Mouse (Mus musculus) kidney, postnatal 0 days (tissue): Measurements from ENCODE around the gene Cnot6l. TPM values are rescaled to one million over a fixed set of nuclear protein-coding genes. Genes with fewer than 3 reads are reported as not detected.

Source experiments
- ATAC-seq: fragments of 200-750 bp; cut with Nextera tagmentation; replicated peaks from 2 replicates; pipeline ENCODE4 v1.8.0; 2017; ENCODE audit warnings: low read depth, moderate number of reproducible peaks, moderate TSS enrichment, moderate library complexity; ENCODE audit not compliant: low FRiP score
- DNase-seq: peaks from one replicate; pipeline ENCODE4 v3.0.0-alpha.2; 2016; ENCODE audit warnings: low spot score
- H3K27ac ChIP-seq: fragments of 300-500 bp; sonication (generic); 2 replicates; pipeline ENCODE4 v1.5.1; 2014; ENCODE audit warnings: mild to moderate bottlenecking
- H3K27me3 ChIP-seq: fragments of 300-500 bp; sonication (generic); 2 replicates; pipeline ENCODE4 v1.6.1; 2014; ENCODE audit warnings: low read length, mixed read lengths; ENCODE audit not compliant: insufficient read depth
- H3K36me3 ChIP-seq: fragments of 300-500 bp; sonication (generic); 2 replicates; pipeline ENCODE4 v1.6.1; 2014; ENCODE audit warnings: low read length, mixed read lengths; ENCODE audit not compliant: insufficient read depth
- H3K4me1 ChIP-seq: fragments of 300-500 bp; sonication (generic); replicated peaks from 2 replicates; pipeline ENCODE4 v1.6.1; 2014; ENCODE audit warnings: antibody characterized with exemption, low read length, mixed read lengths; ENCODE audit not compliant: insufficient read depth
- H3K4me2 ChIP-seq: fragments of 300-500 bp; sonication (generic); 2 replicates; pipeline ENCODE4 v1.6.1; 2014; ENCODE audit warnings: mild to moderate bottlenecking, low read length, moderate library complexity, mixed read lengths
- H3K4me3 ChIP-seq: fragments of 300-500 bp; sonication (generic); replicated peaks from 2 replicates; pipeline ENCODE4 v1.5.1; 2014; ENCODE audit warnings: low read depth, low read length
- H3K9ac ChIP-seq: fragments of 300-500 bp; sonication (generic); 2 replicates; pipeline ENCODE4 v1.6.1; 2014; ENCODE audit warnings: low read depth, low read length
- H3K9me3 ChIP-seq: fragments of 300-500 bp; sonication (generic); replicated peaks from 2 replicates; pipeline ENCODE4 v1.6.1; 2016; ENCODE audit warnings: low read length, inconsistent platforms, mixed read lengths
- CTCF ChIP-seq: IDR thresholded peaks from 2 replicates; pipeline ENCODE4 v1.5.1; 2016; ENCODE audit warnings: antibody characterized with exemption, low read depth, mild to moderate bottlenecking, moderate library complexity
- WGBS: fragments of 180-500 bp; shearing (Covaris S2); extraction: QIAGEN DNeasy Blood & Tissue Kit; methylation state at CpG from one replicate; pipeline ENCODE4 v1.1.7; 2014; 5-methylcytosine and 5-hydroxymethylcytosine counted together
- polyA plus RNA-seq: library from polyadenylated mRNA; unstranded; fragments of >200 nt; fragmentation: Nextera tagmentation; extraction: Ambion mirVana; gene quantifications from 2 replicates; pipeline ENCODE4 v1.2.1, GENCODE M21; 2015

The Cnot6l gene
- polyA plus RNA-seq, 1 experiment from 2014 or later, result 42.4 TPM

DNA sequence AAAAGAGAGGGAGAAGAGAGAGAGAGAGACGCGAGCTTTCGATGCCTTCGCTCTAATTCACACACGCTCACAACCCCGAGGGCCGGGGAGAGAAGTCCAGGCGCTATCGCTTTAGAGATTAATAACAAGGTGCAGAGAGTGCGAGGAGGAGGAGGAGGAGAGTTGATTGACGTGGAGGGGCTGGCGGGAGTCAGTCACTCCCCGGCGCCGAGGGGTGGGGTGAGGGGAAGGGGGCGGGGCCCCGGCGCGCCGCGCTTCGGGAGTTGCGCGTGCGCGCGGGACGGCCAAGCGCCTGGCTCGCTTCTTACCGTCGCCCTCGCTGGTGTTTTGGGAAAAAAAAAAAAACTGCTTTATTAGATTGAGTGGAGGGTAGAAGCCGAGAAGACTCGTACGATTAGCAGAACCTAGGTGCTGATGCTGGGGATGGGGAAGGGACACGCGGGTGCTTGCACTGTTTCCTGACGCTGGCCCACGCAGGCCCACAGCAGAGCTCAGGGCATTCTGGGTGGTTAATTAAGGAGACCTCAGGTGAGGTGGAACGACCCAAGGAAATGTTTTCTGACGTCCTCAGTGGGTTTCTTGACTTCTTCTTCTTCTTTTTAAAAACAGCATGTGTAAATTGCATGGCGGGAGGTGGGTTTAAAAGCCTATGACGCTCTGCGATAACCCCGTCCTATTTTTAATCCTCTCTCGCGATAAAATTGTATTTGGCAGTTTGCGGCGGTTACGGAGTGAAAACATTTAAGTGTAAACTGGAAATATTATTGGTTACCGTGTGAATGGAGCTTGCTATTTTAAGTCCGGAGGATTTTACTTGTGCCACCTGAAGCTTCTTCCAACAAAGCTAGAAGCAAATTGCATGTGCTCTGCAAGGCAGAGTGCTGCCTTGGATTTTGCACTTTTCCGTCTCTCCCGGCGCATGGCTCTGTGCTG, 1.3 kb downstream of the Cnot6l start:
- Histone ChIP-seq H3K36me3 (no peaks in the 10 kb centered on the region), H3K27ac (peak overlapping the region; percentile 99), H3K9me3 (no peaks in the 10 kb centered on the region), H3K4me3 (peak overlapping the region; percentile 100), H3K4me2 (peak overlapping the region; percentile 79), H3K27me3 (no peaks in the 10 kb centered on the region), H3K9ac (peak overlapping the region; percentile 99), H3K4me1 (peaks cover 9% of the 10 kb centered on the region)
- DNase-seq, result peak; percentile 95
- no peak for TF ChIP-seq CTCF
- ATAC-seq, result peak; percentile 86
- WGBS, result under 1% methylated on average over 54 of the region's 56 CpGs

DNA sequence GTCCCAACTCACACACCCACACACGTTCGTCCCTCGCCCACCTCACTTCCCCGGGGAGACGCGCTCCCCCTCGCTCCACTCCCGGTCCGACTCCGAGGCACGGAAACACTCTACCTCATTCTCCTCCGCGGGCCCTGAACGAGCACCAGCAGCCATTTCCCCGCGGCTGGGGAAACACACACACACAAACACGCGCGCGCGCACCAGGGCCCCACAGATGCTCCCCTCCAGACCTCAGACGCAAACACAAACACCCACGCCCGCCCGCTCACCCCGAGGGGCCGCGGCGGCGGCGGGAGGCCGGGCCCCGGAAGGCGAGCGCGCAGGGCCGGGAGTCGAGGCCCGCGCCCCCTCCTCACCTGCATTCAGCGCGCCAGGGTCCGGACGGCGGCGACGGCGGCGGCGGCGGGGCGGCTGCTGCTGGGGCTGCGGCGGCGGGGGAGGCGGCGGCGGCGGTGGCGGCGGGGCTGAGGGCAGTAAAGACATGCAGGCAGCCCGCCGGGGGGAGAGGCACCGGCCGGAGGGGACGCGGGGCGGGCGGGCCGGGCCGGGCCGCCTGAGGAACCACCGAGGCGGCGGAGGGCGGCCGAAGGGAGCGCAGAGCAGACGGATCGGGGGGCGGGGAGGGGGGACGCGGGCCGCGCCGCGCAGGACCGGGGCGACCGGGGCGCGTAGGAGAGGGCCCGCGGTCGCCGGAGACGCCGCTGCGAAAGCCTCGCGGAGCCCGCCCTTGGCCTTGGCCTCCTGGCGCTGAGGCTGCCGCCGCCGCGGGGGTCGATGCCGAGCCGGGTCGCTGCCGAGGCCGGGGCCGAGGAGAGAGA, 2.2 kb downstream of the Cnot6l start:
- peak; percentile 54 for DNase-seq
- H3K27me3 ChIP-seq, result no peaks in the 10 kb centered on the region
- no peaks in the 10 kb centered on the region for H3K9me3 ChIP-seq
- H3K4me2 ChIP-seq, result peak overlapping the region; percentile 79
- no peak for TF ChIP-seq CTCF
- peak overlapping the region; percentile 99 for H3K9ac ChIP-seq
- H3K36me3 ChIP-seq, result no peaks in the 10 kb centered on the region
- H3K4me3 ChIP-seq, result peak overlapping the region; percentile 100
- ATAC-seq, result peak; percentile 47
- H3K4me1 ChIP-seq, result peaks cover 9% of the 10 kb centered on the region
- H3K27ac ChIP-seq, result peak overlapping the region; percentile 99
- WGBS, result under 1% methylated on average over 93 of the region's 114 CpGs

DNA sequence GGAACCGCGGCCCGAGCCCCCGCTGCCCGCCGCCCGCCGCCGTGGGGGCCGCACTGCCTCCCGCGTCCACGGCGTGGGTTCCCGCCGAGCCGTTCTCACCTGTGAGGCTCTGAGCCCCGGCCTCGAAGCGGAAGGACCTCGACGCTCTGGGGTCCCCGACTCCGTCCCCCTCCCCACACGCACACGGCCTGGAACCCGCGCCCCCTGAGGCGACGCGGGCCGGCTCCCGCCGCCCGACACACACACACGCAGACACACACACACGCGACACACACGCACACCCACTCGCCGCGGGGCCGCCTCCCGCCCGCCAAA, 2.8 kb downstream of the Cnot6l start:
- peak overlapping the region; percentile 99 for H3K27ac ChIP-seq
- ATAC-seq (peak; percentile 38), DNase-seq (no peak)
- no peaks in the 10 kb centered on the region for H3K9me3 ChIP-seq
- peak overlapping the region; percentile 79 for H3K4me2 ChIP-seq
- peaks cover 9% of the 10 kb centered on the region for H3K4me1 ChIP-seq
- H3K4me3 ChIP-seq, result peak overlapping the region; percentile 100
- peak overlapping the region; percentile 99 for H3K9ac ChIP-seq
- TF ChIP-seq CTCF, result no peak
- no peaks in the 10 kb centered on the region for H3K36me3 ChIP-seq
- no peaks in the 10 kb centered on the region for H3K27me3 ChIP-seq
- 0% methylated on average over 37 of the region's 45 CpGs for WGBS

DNA sequence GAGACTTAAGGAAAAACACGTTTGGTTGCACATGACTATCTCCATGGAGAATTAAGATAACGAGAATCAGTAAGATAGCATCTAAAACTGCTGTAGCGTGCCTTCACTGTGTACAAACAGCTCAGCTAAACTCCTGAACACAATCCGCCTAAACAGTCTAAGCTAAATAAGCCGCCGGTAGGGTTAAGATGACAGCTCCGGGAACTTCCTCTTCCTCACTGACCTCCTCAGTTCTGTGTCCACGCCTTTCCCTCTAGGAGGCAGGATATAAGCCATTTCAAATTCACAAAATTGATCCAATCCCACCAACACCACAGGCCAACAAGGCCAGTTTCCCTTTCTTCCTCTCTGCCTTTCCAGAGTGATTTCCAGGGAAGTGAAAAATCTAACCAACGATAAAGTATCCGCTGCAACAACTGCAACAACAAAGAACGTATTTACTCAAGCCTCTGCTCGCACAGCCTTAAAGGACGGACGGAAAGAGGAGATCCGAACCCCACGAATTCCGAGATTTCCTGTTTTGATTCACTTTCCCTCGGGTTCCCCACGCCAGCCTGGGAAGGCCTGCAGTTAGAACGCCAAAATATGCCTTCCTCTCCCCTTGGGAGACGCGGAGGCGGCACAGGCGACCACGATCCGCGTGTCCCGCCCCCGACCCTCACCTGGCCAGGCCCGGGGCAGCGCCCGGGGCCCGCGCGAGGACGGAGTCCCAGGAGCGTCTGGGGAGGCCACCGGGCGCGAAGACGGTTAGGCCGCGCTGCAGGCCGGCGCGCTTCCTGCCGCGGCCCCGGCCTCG, 3.3 kb downstream of the Cnot6l start:
- peak; percentile 1; the same call in 1 of the 2 replicates for ATAC-seq
- peaks cover 9% of the 10 kb centered on the region for H3K4me1 ChIP-seq

DNA sequence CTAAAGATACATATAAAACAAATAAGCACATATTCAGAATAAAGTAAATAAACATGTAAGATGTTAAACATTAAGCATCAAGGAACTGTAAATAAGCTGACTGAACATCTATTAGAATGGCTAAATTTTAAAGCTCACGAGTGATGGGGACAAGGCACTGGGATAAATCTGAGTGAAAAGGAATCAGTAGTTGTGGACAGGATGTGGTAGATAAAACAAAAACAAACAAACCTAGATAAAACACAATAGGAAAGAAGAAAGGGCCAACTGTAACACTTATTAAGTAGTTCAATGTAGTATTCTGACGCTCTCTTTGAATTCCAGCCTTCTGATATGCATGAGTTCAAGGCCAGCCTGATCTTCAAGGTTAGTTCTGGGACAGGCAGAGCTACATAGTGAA, 21.6 kb downstream of the Cnot6l start:
- DNase-seq, result no peak
- Histone ChIP-seq H3K36me3 (no peaks in the 10 kb centered on the region), H3K4me3 (no peak overlapping the region), H3K9me3 (0 out of 2 replicates have a peak, but pooled peaks cover 4% of the 10 kb centered on the region), H3K27me3 (no peaks in the 10 kb centered on the region), H3K27ac (no peak overlapping the region), H3K9ac (no peak overlapping the region), H3K4me1 (no peaks in the 10 kb centered on the region), H3K4me2 (no peak overlapping the region)
- ATAC-seq, result no peak
- 76% methylated on average over 2 of the region's 2 CpGs for WGBS
- TF ChIP-seq CTCF, result no peak

More for the DNA sequence above, 3.3 kb downstream of the Cnot6l start:
- no peaks in the 10 kb centered on the region for H3K27me3 ChIP-seq
- peak overlapping the region; percentile 79 for H3K4me2 ChIP-seq
- H3K27ac ChIP-seq, result peak overlapping the region; percentile 99
- peak; percentile 37; the same call in 1 of the 2 replicates for TF ChIP-seq CTCF
- WGBS, result under 1% methylated on average over 42 of the region's 50 CpGs
- H3K4me3 ChIP-seq, result peak overlapping the region; percentile 100
- no peaks in the 10 kb centered on the region for H3K9me3 ChIP-seq
- peak overlapping the region; percentile 99 for H3K9ac ChIP-seq
- DNase-seq, result peak; percentile 82
- no peaks in the 10 kb centered on the region for H3K36me3 ChIP-seq
